Mouse (Mus musculus) limb, embryonic 11.5 days (tissue): ENCODE measurements around the gene Myo15b. TPM values are rescaled to one million over a fixed set of nuclear protein-coding genes. Genes with fewer than 3 reads are reported as not detected.
"Not testable (repeated sequence)": the region's sequence is repeated elsewhere in the genome, so short reads cannot be mapped to it uniquely, and the experiment has no call there.

Experiments
- ATAC-seq: fragments of 200-750 bp; cut with Nextera tagmentation; 2 replicates; pipeline ENCODE4 v1.8.0; 2017; ENCODE audit warnings: low read depth; ENCODE audit not compliant: insufficient number of reproducible peaks, low FRiP score, low TSS enrichment
- DNase-seq: peaks from one replicate; pipeline ENCODE4 v3.0.0-alpha.2; 2015; ENCODE audit warnings: low spot score
- H3K27ac ChIP-seq: fragments of 300-500 bp; sonication (generic); replicated peaks from 2 replicates; pipeline ENCODE4 v1.5.1; 2014; ENCODE audit warnings: low read depth, mild to moderate bottlenecking, low read length
- H3K27me3 ChIP-seq: fragments of 300-500 bp; sonication (generic); 2 replicates; pipeline ENCODE4 v1.6.1; 2014; ENCODE audit warnings: mild to moderate bottlenecking, low read length, mixed read lengths; ENCODE audit not compliant: control insufficient read depth, insufficient read depth
- H3K36me3 ChIP-seq: fragments of 300-500 bp; sonication (generic); 2 replicates; pipeline ENCODE4 v1.6.1; 2014; ENCODE audit warnings: mild to moderate bottlenecking, low read length, moderate library complexity, mixed read lengths; ENCODE audit not compliant: control insufficient read depth, insufficient read depth
- H3K4me1 ChIP-seq: fragments of 300-500 bp; sonication (generic); 2 replicates; pipeline ENCODE4 v1.6.1; 2014; ENCODE audit warnings: low read length, mixed read lengths; ENCODE audit not compliant: control insufficient read depth, insufficient read depth
- H3K4me2 ChIP-seq: fragments of 300-500 bp; sonication (generic); 2 replicates; pipeline ENCODE4 v1.6.1; 2014; ENCODE audit warnings: low read depth, mild to moderate bottlenecking, moderate library complexity; ENCODE audit not compliant: severe bottlenecking
- H3K4me3 ChIP-seq: fragments of 300-500 bp; sonication (generic); 2 replicates; pipeline ENCODE4 v1.5.1; 2014; ENCODE audit warnings: low read depth, low read length
- H3K9ac ChIP-seq: fragments of 300-500 bp; sonication (generic); 2 replicates; pipeline ENCODE4 v1.6.1; 2014; ENCODE audit warnings: mild to moderate bottlenecking, low read length
- H3K9me3 ChIP-seq: fragments of 300-500 bp; sonication (generic); 2 replicates; pipeline ENCODE4 v1.6.1; 2016; ENCODE audit warnings: low read length; ENCODE audit not compliant: control insufficient read depth
- WGBS: fragments of 180-500 bp; shearing (Covaris S2); extraction: QIAGEN DNeasy Blood & Tissue Kit; methylation state at CpG from one replicate; pipeline ENCODE4 v1.1.7; 2014; 5-methylcytosine and 5-hydroxymethylcytosine counted together
- polyA plus RNA-seq: library from polyadenylated mRNA; unstranded; fragments of >200 nt; fragmentation: Nextera tagmentation; extraction: Ambion mirVana; gene quantifications from 2 replicates; pipeline ENCODE4 v1.2.1, GENCODE M21; 2014

Gene Myo15b
- polyA plus RNA-seq, 1 experiment from 2014 or later, result 0.11 TPM

GRCm38 (mm10) chr11:115843891-115844239, 14.3 kb upstream of the Myo15b start:
- Histone ChIP-seq H3K9ac (no peak overlapping the region), H3K4me1 (peaks cover 22% of the 10 kb centered on the region), H3K4me3 (no peak overlapping the region), H3K9me3 (no peaks in the 10 kb centered on the region; the same call in 1 of the 2 replicates), H3K27ac (no peak overlapping the region), H3K27me3 (no peaks in the 10 kb centered on the region), H3K4me2 (no peak overlapping the region), H3K36me3 (no peaks in the 10 kb centered on the region; the same call in 1 of the 2 replicates)
- ATAC-seq, result no peak
- no peak for DNase-seq
- 89% methylated on average over 5 of the region's 5 CpGs for WGBS

- no peaks in the 10 kb centered on the region; the same call in 1 of the 2 replicates for H3K36me3 ChIP-seq
- 88% methylated on average over 8 of the region's 8 CpGs for WGBS
- ATAC-seq, result no peak
Measured at GRCm38 (mm10) chr11:115844240-115844639, 14.0 kb upstream of the Myo15b start.

GRCm38 (mm10) chr11:115845819-115846218, 12.4 kb upstream of the Myo15b start:
- ATAC-seq, result no peak
- H3K27me3 ChIP-seq, result no peaks in the 10 kb centered on the region
- no peak overlapping the region for H3K27ac ChIP-seq
- H3K36me3 ChIP-seq, result peaks cover under 1% of the 10 kb centered on the region; the same call in 1 of the 2 replicates
- no peak overlapping the region for H3K4me2 ChIP-seq
- H3K4me1 ChIP-seq, result peaks cover 11% of the 10 kb centered on the region
- WGBS, result 93% methylated on average over 2 of the region's 2 CpGs
- H3K9me3 ChIP-seq, result no peaks in the 10 kb centered on the region; the same call in 1 of the 2 replicates
- H3K9ac ChIP-seq, result no peak overlapping the region
- no peak overlapping the region for H3K4me3 ChIP-seq
- no peak for DNase-seq

More at GRCm38 (mm10) chr11:115844240-115844639, 14.0 kb upstream of the Myo15b start:
- no peak for DNase-seq
- Histone ChIP-seq H3K9me3 (no peaks in the 10 kb centered on the region; the same call in 1 of the 2 replicates), H3K4me2 (no peak overlapping the region), H3K9ac (no peak overlapping the region), H3K27me3 (no peaks in the 10 kb centered on the region), H3K4me3 (no peak overlapping the region), H3K27ac (no peak overlapping the region), H3K4me1 (peaks cover 18% of the 10 kb centered on the region)

- no peak overlapping the region for H3K27ac ChIP-seq
- H3K36me3 ChIP-seq, result peaks cover 3% of the 10 kb centered on the region; the same call in 1 of the 2 replicates
- H3K4me1 ChIP-seq, result 0 out of 2 replicates have a peak, but pooled peaks cover 2% of the 10 kb centered on the region
- no peak overlapping the region for H3K4me2 ChIP-seq
- H3K27me3 ChIP-seq, result peaks cover 27% of the 10 kb centered on the region
- ATAC-seq, result no peak
- no peak overlapping the region for H3K4me3 ChIP-seq
- WGBS, result 78% methylated on average over 6 of the region's 6 CpGs
- H3K9me3 ChIP-seq, result no peaks in the 10 kb centered on the region
- H3K9ac ChIP-seq, result no peak overlapping the region
- no peak for DNase-seq
Measured at GRCm38 (mm10) chr11:115854674-115855073, 3.5 kb upstream of the Myo15b start.

- WGBS, result 94% methylated on average over 4 of the region's 4 CpGs
- H3K4me2 ChIP-seq, H3K9me3 ChIP-seq, H3K27ac ChIP-seq, H3K4me1 ChIP-seq, H3K4me3 ChIP-seq, ATAC-seq, H3K9ac ChIP-seq, DNase-seq, H3K36me3 ChIP-seq: not testable (repeated sequence)
- H3K27me3 ChIP-seq, result peaks cover 47% of the 10 kb centered on the region
Measured at GRCm38 (mm10) chr11:115857146-115857545, 1.1 kb upstream of the Myo15b start.

GRCm38 (mm10) chr11:115857936-115858335, 270 bp upstream of the Myo15b start:
- peaks cover 47% of the 10 kb centered on the region for H3K27me3 ChIP-seq
- 60% methylated on average over 13 of the region's 13 CpGs for WGBS

GRCm38 (mm10) chr11:115859143-115859945, 1.1 kb downstream of the Myo15b start:
- Histone ChIP-seq H3K27ac (no peak overlapping the region), H3K4me2 (peak overlapping the region; percentile 47), H3K4me1 (0 out of 2 replicates have a peak, but pooled peaks cover 2% of the 10 kb centered on the region), H3K4me3 (peak overlapping the region; percentile 28), H3K9me3 (no peaks in the 10 kb centered on the region), H3K9ac (peak overlapping the region; percentile 37; the same call in 1 of the 2 replicates), H3K27me3 (peaks cover 47% of the 10 kb centered on the region), H3K36me3 (no peaks in the 10 kb centered on the region)
- WGBS, result 1% methylated on average over 75 of the region's 75 CpGs
- DNase-seq (peak; percentile 90), ATAC-seq (peak; percentile 75)

More at GRCm38 (mm10) chr11:115857936-115858335, 270 bp upstream of the Myo15b start:
- no peak for ATAC-seq
- no peak overlapping the region for H3K4me2 ChIP-seq
- 0 out of 2 replicates have a peak overlapping the region, but pooled peaks have one; percentile 10 for H3K4me3 ChIP-seq
- H3K36me3 ChIP-seq, result no peaks in the 10 kb centered on the region
- H3K4me1 ChIP-seq, result 0 out of 2 replicates have a peak, but pooled peaks cover 2% of the 10 kb centered on the region
- no peak overlapping the region for H3K27ac ChIP-seq
- no peak overlapping the region for H3K9ac ChIP-seq
- H3K9me3 ChIP-seq, result no peaks in the 10 kb centered on the region
- no peak for DNase-seq

- H3K4me3 ChIP-seq, result no peak overlapping the region
- 0 out of 2 replicates have a peak, but pooled peaks cover 2% of the 10 kb centered on the region for H3K4me1 ChIP-seq
- H3K27me3 ChIP-seq, result peaks cover 28% of the 10 kb centered on the region
- ATAC-seq (no peak), DNase-seq (no peak)
- no peaks in the 10 kb centered on the region for H3K9me3 ChIP-seq
- no peaks in the 10 kb centered on the region for H3K36me3 ChIP-seq
- H3K4me2 ChIP-seq, result no peak overlapping the region
- 90% methylated on average over 8 of the region's 8 CpGs for WGBS
- H3K27ac ChIP-seq, result no peak overlapping the region
- H3K9ac ChIP-seq, result no peak overlapping the region
Measured at GRCm38 (mm10) chr11:115863895-115864294, 5.7 kb downstream of the Myo15b start.
